Mouse (Mus musculus) spleen, adult 2 months (tissue): ENCODE measurements around the gene Casq1. TPM values are rescaled to one million over a fixed set of nuclear protein-coding genes. Genes with fewer than 3 reads are reported as not detected.
A peak's percentile ranks its signal among the peaks of the same experiment; 100 is the strongest.
"Not testable (repeated sequence)": the region's sequence is repeated elsewhere in the genome, so short reads cannot be mapped to it uniquely, and the experiment has no call there.

Experiments used
- DNase-seq, 2 experiments: peaks; one replicate each; pipeline versions ENCODE4 v3.0.0 to v3.0.0-alpha.2; 2012 to 2021; ENCODE audit warnings: low spot score in 2 of 2, low read depth in 1 of 2
- H3K27ac ChIP-seq: fragments of 200-500 bp; 2 replicates; pipeline ENCODE4 v1.5.1; 2012; ENCODE audit warnings: low read length, inconsistent platforms; ENCODE audit not compliant: insufficient read depth
- H3K27me3 ChIP-seq: fragments of 200-500 bp; 2 replicates; pipeline ENCODE4 v1.6.1; 2012; ENCODE audit warnings: mild to moderate bottlenecking, moderate library complexity, low read length, inconsistent platforms; ENCODE audit not compliant: control insufficient read depth, insufficient read depth
- H3K36me3 ChIP-seq: fragments of 200-500 bp; 2 replicates; pipeline ENCODE4 v1.6.1; 2012; ENCODE audit warnings: mild to moderate bottlenecking, low read length, inconsistent platforms; ENCODE audit not compliant: control insufficient read depth, insufficient read depth
- H3K4me1 ChIP-seq: fragments of 200-500 bp; 2 replicates; pipeline ENCODE4 v1.6.1; 2011; ENCODE audit warnings: inconsistent platforms; ENCODE audit not compliant: control insufficient read depth, insufficient read depth, insufficient read length
- H3K4me3 ChIP-seq: fragments of 200-500 bp; 2 replicates; pipeline ENCODE4 v1.5.1; 2011; ENCODE audit warnings: mild to moderate bottlenecking, inconsistent platforms; ENCODE audit not compliant: insufficient read depth, insufficient read length; ENCODE audit errors: extremely low read depth
- CTCF ChIP-seq: fragments of 200-500 bp; IDR thresholded peaks from 2 replicates; pipeline ENCODE4 v1.5.1; 2011; ENCODE audit warnings: mild to moderate bottlenecking, inconsistent platforms; ENCODE audit not compliant: insufficient read depth, insufficient read length, insufficient replicate concordance; ENCODE audit errors: extremely low read depth
- POLR2A ChIP-seq: fragments of 200-500 bp; IDR thresholded peaks from 2 replicates; pipeline ENCODE4 v1.6.1; 2011; ENCODE audit warnings: low read depth, low read length, inconsistent platforms
- WGBS: fragments of 180-500 bp; shearing (Covaris S2); methylation state at CpG from one replicate; pipeline ENCODE4 v1.1.7; 2018; 5-methylcytosine and 5-hydroxymethylcytosine counted together
- polyA plus RNA-seq: library from polyadenylated mRNA; depleted of rRNA; stranded (reverse); fragments of >200 nt; gene quantifications from 2 replicates; pipeline ENCODE4 v1.2.3, GENCODE M21; 2012; rRNA removed

Casq1 gene
- 0.35 and 0.40 TPM in 2 replicates for polyA plus RNA-seq

DNA sequence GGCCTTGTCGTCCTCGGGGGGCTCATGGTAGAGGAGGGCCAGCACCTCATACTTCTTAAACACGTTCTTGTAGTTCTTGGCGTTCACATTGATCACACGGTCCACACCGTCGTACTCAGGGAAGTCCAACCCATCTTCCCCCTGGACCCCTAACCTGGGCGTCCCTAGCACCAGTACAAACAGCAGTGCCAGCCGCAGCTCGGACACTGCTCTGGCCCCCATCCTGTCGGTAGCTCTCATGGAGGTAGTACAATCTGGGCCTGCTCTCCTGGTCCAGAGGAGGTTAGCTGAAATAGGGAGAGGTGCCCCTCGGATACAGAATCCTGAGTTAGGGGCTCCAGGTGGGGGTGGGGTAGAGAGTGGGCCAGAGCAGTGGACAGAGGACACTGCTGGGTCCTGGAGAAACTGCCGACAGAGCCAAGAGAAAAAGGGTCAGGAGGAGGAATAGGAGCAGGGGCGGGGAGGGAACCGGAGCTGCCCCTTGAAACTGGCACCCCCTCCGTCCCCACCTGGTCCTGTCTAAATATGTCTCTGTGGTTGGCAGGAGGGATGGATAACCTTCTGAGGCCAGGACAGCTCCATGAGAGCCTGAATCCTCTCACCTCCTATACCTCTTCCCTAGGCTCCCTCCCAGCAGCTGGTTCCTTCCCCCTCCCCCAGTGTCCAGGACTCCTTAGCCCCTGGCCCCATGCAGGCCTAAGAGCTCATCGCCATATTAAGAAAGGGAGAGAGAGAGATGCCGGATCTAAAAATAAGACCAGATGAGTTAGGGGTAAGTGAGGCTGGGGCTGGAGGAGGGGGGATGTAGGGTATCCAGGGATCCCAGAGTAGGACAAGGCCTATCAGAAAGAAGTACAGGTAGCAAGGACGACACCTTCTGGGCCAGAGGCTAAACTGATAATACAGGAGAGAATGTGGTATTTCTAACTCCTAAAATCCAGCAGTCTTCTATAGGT, at the start of gene Casq1:
Gene Casq1, minus strand, starts transcription at position 418 of the 956 bp plus-strand sequence.
- Histone ChIP-seq H3K27me3 (no peaks in the 10 kb centered on the region), H3K4me1 (peaks cover 3% of the 10 kb centered on the region; the same call in 1 of the 2 replicates), H3K27ac (0 out of 2 replicates have a peak within 1 kb of the TSS, but pooled peaks have one; percentile 48), H3K4me3 (no peak within 1 kb of the TSS), H3K36me3 (no peaks in the 10 kb centered on the region)
- 93% methylated on average over 19 of the region's 19 CpGs for WGBS
- DNase-seq = no peak
- TF ChIP-seq CTCF = no peak
- no peak for TF ChIP-seq POLR2A

DNA sequence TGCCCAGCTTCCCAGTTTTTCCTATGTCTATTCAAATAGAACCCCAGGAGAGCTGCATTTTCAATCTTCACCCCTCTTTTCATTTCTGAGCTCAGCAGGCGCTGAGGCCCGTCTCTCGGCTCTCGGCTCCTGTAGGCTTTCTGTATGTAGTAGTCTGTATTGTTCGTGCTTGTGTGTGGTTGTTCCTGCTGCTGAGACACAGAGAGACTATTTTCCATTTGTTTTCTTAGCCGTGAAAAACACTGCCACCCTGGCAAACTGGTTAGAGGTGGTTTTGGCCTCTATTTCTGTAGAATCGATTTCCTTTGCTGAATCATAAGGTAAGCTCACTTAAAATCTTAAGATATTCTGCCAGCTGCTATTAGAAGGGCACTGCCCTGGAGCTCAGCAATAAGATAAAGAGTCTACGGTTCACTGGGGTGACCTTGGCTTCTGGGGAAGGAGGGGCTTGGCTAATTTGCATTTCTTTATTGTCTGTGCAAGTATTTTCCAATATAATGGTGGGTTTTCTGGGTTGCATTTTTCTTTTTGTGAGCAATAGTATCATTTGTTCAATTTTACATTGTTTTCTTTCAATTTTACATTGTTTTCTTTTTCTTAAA, 41.9 kb upstream of the Casq1 start, which contains the start of gene Igsf8:
Gene Igsf8, plus strand, starts transcription at position 165 of the 602 bp plus-strand sequence.
- no peak for TF ChIP-seq POLR2A
- TF ChIP-seq CTCF = no peak
- 84% methylated on average over 8 of the region's 8 CpGs for WGBS
- Histone ChIP-seq H3K4me1 (no peaks in the 10 kb centered on the region), H3K4me3 (no peak within 1 kb of the TSS), H3K27me3 (no peaks in the 10 kb centered on the region), H3K27ac (no peak within 1 kb of the TSS), H3K36me3 (no peaks in the 10 kb centered on the region)
- no peak for DNase-seq

DNA sequence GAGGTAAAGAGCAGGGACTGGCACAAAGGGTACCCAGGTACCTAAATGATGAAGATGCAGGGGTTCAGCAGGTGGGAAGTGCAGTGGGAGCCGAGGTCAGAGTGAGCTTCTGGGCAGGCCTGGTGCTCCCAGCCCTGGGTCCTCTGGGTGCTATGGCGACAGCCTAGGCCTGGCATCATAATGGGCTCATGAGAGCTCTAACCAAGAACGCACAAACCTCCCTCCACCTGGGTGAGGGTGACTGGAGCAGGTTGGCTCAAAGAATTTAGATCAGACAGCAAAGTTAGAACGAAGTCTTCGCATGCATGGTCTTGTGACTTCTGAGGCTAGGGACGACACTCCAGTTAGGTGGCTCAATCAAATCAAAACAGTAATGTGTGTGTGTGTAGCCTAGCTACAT, 38.6 kb upstream of the Casq1 start, which contains the start of gene Atp1a4:
Gene Atp1a4, minus strand, starts transcription at position 101 of the 400 bp plus-strand sequence.
- H3K27ac ChIP-seq = no peak within 1 kb of the TSS
- no peaks in the 10 kb centered on the region for H3K36me3 ChIP-seq
- no peak for DNase-seq
- H3K4me3 ChIP-seq = no peak within 1 kb of the TSS
- TF ChIP-seq CTCF (no peak), POLR2A (no peak)
- H3K27me3 ChIP-seq = no peaks in the 10 kb centered on the region
- no peaks in the 10 kb centered on the region for H3K4me1 ChIP-seq
- WGBS = 92% methylated on average over 6 of the region's 6 CpGs

DNA sequence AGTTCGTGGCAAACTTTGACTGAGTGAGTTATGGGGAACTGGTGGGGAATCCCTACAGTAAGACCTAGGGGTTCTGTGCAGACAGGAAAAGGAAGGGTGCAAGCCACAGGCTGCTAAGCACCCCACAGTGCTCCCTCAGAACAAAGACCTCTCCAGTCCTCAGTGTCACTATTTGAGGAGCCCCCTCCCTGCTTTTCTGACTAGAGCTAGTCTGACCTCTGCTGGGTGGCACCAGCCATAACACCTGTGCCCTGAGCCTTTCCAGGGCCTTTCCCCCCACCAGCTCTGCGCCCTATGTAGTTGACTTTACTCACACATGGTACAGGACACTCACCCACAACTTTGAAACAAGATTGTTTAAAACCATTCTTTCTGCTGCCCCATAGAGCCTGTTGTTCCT, 28.0 kb upstream of the Casq1 start:
- no peak for DNase-seq
- no peaks in the 10 kb centered on the region for H3K36me3 ChIP-seq
- H3K4me1 ChIP-seq = no peaks in the 10 kb centered on the region
- TF ChIP-seq CTCF (peak; percentile 31; the same call in 1 of the 2 replicates), POLR2A (no peak)
- H3K27ac ChIP-seq = no peak overlapping the region
- H3K27me3 ChIP-seq = no peaks in the 10 kb centered on the region
- WGBS = 32% methylated on average over 2 of the region's 2 CpGs
- H3K4me3 ChIP-seq = no peak overlapping the region

DNA sequence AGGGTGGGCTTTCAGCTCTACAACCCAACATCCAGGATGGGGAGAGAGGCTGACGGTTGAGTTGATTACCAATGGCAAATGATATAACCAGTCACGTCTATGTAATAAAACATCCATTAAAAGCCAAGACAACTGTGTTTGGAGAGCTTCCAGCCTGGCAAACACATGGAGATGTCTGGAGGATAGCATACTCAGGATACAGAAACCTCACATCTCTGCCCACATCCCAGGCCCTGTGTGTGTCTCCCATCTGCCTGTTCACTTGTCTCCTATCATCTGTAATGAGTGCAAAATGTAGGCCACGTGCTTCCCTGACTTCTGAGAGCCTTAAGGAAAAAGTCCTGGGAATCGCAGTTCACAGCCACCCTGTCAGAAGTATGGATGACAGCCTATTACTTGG, 27.5 kb upstream of the Casq1 start:
- WGBS = 73% methylated on average over 4 of the region's 4 CpGs
- H3K27me3 ChIP-seq = no peaks in the 10 kb centered on the region
- H3K36me3 ChIP-seq = no peaks in the 10 kb centered on the region
- no peak overlapping the region for H3K27ac ChIP-seq
- TF ChIP-seq CTCF (no peak), POLR2A (no peak)
- no peaks in the 10 kb centered on the region for H3K4me1 ChIP-seq
- no peak for DNase-seq
- H3K4me3 ChIP-seq = no peak overlapping the region

DNA sequence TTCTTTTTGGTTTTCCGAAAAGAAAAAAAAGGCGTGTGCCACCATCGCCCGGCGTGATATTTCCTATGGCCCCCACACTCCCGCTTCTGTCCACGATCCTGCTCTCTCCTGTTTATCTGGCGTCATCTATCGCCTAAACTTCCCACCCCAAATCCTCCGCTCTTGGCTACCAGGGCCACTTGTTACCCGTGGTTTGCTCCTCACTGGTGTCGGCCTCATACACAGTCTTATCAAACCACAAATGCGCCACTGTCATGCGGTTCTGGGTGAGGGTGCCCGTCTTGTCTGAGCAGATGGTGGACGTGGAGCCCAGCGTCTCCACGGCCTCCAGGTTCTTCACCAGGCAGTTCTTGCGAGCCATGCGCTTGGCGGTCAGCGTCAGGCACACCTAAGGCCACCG, 25.0 kb upstream of the Casq1 start:
- WGBS = 58% methylated on average over 23 of the region's 23 CpGs
- H3K27ac ChIP-seq, H3K27me3 ChIP-seq, DNase-seq, H3K4me1 ChIP-seq, H3K36me3 ChIP-seq, H3K4me3 ChIP-seq: not testable (repeated sequence)
